In the genomic region with DNA sequence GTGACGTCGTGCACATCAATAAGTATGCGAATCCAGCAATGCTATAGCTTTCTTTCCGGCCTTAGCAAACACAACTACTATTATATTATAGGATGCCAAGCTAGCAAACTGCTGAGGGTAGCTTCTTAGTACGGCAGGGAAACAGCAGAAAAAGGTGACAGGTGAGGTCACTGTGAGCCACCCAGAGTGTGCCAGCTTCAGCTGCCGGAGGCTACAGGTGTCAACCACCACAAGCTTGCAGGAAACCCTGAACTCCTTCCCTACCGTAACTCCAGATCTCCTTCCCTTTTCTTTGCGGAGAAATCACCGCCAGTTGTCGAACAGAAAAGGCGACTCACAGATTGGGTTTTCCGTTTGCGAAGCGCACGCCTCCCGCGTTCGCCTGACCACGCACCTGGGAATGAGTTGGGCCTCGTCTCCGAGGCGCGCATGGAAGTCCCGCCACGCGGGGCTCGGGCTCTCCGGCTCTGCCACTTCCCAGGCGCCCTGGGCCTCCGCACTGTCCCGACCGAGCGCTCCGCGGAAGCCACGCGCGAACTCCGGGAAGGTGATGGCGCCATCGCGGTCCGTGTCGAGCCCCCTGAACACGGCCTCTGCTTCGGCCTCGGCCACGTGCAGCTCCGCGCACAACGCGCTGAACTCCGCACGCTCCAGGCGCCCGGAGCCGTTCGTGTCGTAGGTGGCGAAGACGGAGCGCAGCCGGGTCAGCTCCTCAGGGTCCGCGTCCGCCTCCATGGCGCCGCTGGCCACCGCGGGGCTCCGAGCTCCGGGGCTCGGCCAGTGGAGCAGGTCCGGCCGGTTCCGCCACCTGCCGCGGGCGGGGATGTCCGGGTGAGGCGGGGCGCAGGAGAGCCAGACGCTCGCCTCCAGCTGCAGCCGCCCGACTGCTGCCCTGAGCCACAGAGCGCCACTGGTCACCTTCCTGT, we compare ENCODE assay signal across 8 mouse cellular contexts. TPM values are rescaled to one million over a fixed set of nuclear protein-coding genes. Genes with fewer than 3 reads are reported as not detected.
A peak's percentile ranks its signal among the peaks of the same experiment; 100 is the strongest.
DNase-seq lines count a peak whose midpoint lies in the region; ATAC-seq and TF ChIP-seq lines count a peak whose summit lies in the region.

Gene Rasef, minus strand, starts transcription at position 735 of the 926 bp plus-strand sequence.

- TF ChIP-seq EP300 in heart, postnatal 0 days (IDR thresholded peaks at IDR 0.05; ENCODE audit: low read depth), result no peak

- peak; percentile 17 for DNase-seq in adrenal gland, postnatal 14 days
- no peak for DNase-seq in adrenal gland, postnatal 25 days
- DNase-seq in embryo, embryonic 9.5 days (ENCODE audit: extremely low spot score), result peak; percentile 75
- no peak for DNase-seq in heart, postnatal 0 days (ENCODE audit: low spot score)
- peak; percentile 23 to 68 for DNase-seq in kidney, postnatal 25 days
- peak; percentile 70 for DNase-seq in lung, postnatal 25 days (ENCODE audit: low spot score)
- peak; percentile 29 to 31 for DNase-seq in right cerebral cortex, postnatal 10 days (ENCODE audit: low spot score in 2 of 2)
- no peak for DNase-seq in spleen, postnatal 10 days (ENCODE audit: low spot score in 2 of 2)

- no peaks in the 10 kb centered on the region for H3K36me3 ChIP-seq in heart, postnatal 0 days (replicated peaks; ENCODE audit: control insufficient read depth, insufficient read depth, low read length)

- no peak within 1 kb of the TSS for H3K27ac ChIP-seq in heart, postnatal 0 days (ENCODE audit: low read depth)

- H3K4me3 ChIP-seq in heart, postnatal 0 days (ENCODE audit: low read depth, low read length), result peak within 1 kb of the TSS; percentile 49

- ATAC-seq in heart, postnatal 0 days (ENCODE audit: insufficient read depth, low read depth), result peak; percentile 70

- 5% methylated on average over 84 of the region's 87 CpGs for WGBS in heart, postnatal 0 days

- H3K27me3 ChIP-seq in heart, postnatal 0 days (ENCODE audit: control insufficient read depth, insufficient read depth, low read length), result peaks cover 19% of the 10 kb centered on the region

- peaks cover 8% of the 10 kb centered on the region; the same call in 1 of the 2 replicates for H3K4me1 ChIP-seq in heart, postnatal 0 days (ENCODE audit: control insufficient read depth, insufficient read depth)

- H3K9me3 ChIP-seq in heart, postnatal 0 days (replicated peaks; ENCODE audit: control insufficient read depth, low read length), result no peaks in the 10 kb centered on the region

- H3K9ac ChIP-seq in heart, postnatal 0 days (replicated peaks; ENCODE audit: low read depth, low read length), result no peak within 1 kb of the TSS

- peak within 1 kb of the TSS; percentile 70 for H3K4me2 ChIP-seq in heart, postnatal 0 days (ENCODE audit: low read depth, low read length)

- no peak for TF ChIP-seq CTCF in heart, postnatal 0 days (IDR thresholded peaks at IDR 0.05; ENCODE audit: low read depth)

RNA-seq across cellular contexts. Expression of gene Rasef, which starts in this region (rescaled TPM):
- total RNA-seq in adrenal gland, postnatal 14 days (2021), result 0.19 and 0.26 TPM in 2 replicates
- total RNA-seq in adrenal gland, postnatal 25 days (2021), result not detected in 2 replicates
- 0.19 and 2.1 TPM in 2 replicates for total RNA-seq in heart, postnatal 0 days (2014; rRNA removed; ENCODE audit: low replicate concordance)
- polyA plus RNA-seq in heart, postnatal 0 days (2015; fragmentation: Nextera tagmentation; extraction: Ambion mirVana), result 0.14 and 0.22 TPM in 2 replicates

Comparison
In these comparisons a context has a peak if more than half of its experiments do, and no peak if none do; other contexts are left out.
1. Peak in DNase-seq in adrenal gland, postnatal 14 days; RNA of the gene not detected or under 1 TPM.
2. DNase-seq: peak in embryo, embryonic 9.5 days (single experiment), kidney, postnatal 25 days (2 of 2), lung, postnatal 25 days (single experiment) and right cerebral cortex, postnatal 10 days (2 of 2); none in adrenal gland, postnatal 25 days (single experiment), heart, postnatal 0 days (single experiment) and spleen, postnatal 10 days (0 of 2).